Mouse (Mus musculus) neural tube, embryonic 15.5 days (tissue): Measurements from ENCODE around the gene Slc27a1. TPM values are rescaled to one million over a fixed set of nuclear protein-coding genes. Genes with fewer than 3 reads are reported as not detected.
A peak's percentile ranks its signal among the peaks of the same experiment; 100 is the strongest.

Experiments used
- ATAC-seq: fragments of 200-750 bp; cut with Nextera tagmentation; 2 replicates; pipeline ENCODE4 v1.8.0; 2017; ENCODE audit warnings: mild to moderate bottlenecking, moderate TSS enrichment, moderate library complexity; ENCODE audit not compliant: low FRiP score
- H3K27ac ChIP-seq: fragments of 300-500 bp; sonication (generic); replicated peaks from 2 replicates; pipeline ENCODE4 v1.5.1; 2015; ENCODE audit warnings: mild to moderate bottlenecking, inconsistent platforms
- H3K27me3 ChIP-seq: fragments of 300-500 bp; sonication (generic); replicated peaks from 2 replicates; pipeline ENCODE4 v1.6.1; 2015; ENCODE audit warnings: inconsistent platforms
- H3K36me3 ChIP-seq: fragments of 300-500 bp; sonication (generic); 2 replicates; pipeline ENCODE4 v1.6.1; 2015; ENCODE audit warnings: inconsistent platforms
- H3K4me1 ChIP-seq: fragments of 300-500 bp; sonication (generic); 2 replicates; pipeline ENCODE4 v1.6.1; 2015; ENCODE audit warnings: inconsistent platforms
- H3K4me2 ChIP-seq: fragments of 300-500 bp; sonication (generic); 2 replicates; pipeline ENCODE4 v1.6.1; 2015; ENCODE audit warnings: inconsistent platforms, mild to moderate bottlenecking, moderate library complexity
- H3K4me3 ChIP-seq: fragments of 300-500 bp; sonication (generic); replicated peaks from 2 replicates; pipeline ENCODE4 v1.5.1; 2015; ENCODE audit warnings: mild to moderate bottlenecking, inconsistent platforms
- H3K9ac ChIP-seq: fragments of 300-500 bp; sonication (generic); replicated peaks from 2 replicates; pipeline ENCODE4 v1.6.1; 2015; ENCODE audit warnings: mild to moderate bottlenecking, inconsistent platforms
- H3K9me3 ChIP-seq: fragments of 300-500 bp; sonication (generic); replicated peaks from 2 replicates; pipeline ENCODE4 v1.6.1; 2016; ENCODE audit warnings: inconsistent platforms
- WGBS: fragments of 180-500 bp; shearing (Covaris S2); methylation state at CpG from one replicate; pipeline ENCODE4 v1.1.7; 2015; ENCODE audit warnings: mixed read lengths; 5-methylcytosine and 5-hydroxymethylcytosine counted together
- polyA plus RNA-seq: library from polyadenylated mRNA; unstranded; fragments of >200 nt; fragmentation: Nextera tagmentation; extraction: Ambion mirVana; gene quantifications from 2 replicates; pipeline ENCODE4 v1.2.1, GENCODE M21; 2015

Gene Slc27a1
- polyA plus RNA-seq, 1 experiment from 2014 or later = 83.0 TPM

- H3K4me3 ChIP-seq = peak overlapping the region; percentile 17
- H3K4me2 ChIP-seq = peak overlapping the region; percentile 49
- peaks cover 88% of the 10 kb centered on the region for H3K27me3 ChIP-seq
- ATAC-seq = no peak
- no peak overlapping the region for H3K27ac ChIP-seq
- 2% methylated on average over 24 of the region's 24 CpGs for WGBS
- H3K36me3 ChIP-seq = no peaks in the 10 kb centered on the region
- H3K9ac ChIP-seq = no peak overlapping the region
- peaks cover 19% of the 10 kb centered on the region for H3K4me1 ChIP-seq
- H3K9me3 ChIP-seq = no peaks in the 10 kb centered on the region
Measured at GRCm38 (mm10) chr8:71558958-71559690, 9.6 kb upstream of the Slc27a1 start.

- no peak overlapping the region for H3K4me2 ChIP-seq
- ATAC-seq = no peak
- peaks cover 92% of the 10 kb centered on the region for H3K27me3 ChIP-seq
- no peak overlapping the region for H3K9ac ChIP-seq
- peaks cover 19% of the 10 kb centered on the region for H3K4me1 ChIP-seq
- H3K27ac ChIP-seq = no peak overlapping the region
- no peak overlapping the region for H3K4me3 ChIP-seq
- WGBS = 86% methylated on average over 3 of the region's 3 CpGs
- H3K9me3 ChIP-seq = no peaks in the 10 kb centered on the region
- no peaks in the 10 kb centered on the region for H3K36me3 ChIP-seq
Measured at GRCm38 (mm10) chr8:71560071-71560470, 8.6 kb upstream of the Slc27a1 start.

DNA sequence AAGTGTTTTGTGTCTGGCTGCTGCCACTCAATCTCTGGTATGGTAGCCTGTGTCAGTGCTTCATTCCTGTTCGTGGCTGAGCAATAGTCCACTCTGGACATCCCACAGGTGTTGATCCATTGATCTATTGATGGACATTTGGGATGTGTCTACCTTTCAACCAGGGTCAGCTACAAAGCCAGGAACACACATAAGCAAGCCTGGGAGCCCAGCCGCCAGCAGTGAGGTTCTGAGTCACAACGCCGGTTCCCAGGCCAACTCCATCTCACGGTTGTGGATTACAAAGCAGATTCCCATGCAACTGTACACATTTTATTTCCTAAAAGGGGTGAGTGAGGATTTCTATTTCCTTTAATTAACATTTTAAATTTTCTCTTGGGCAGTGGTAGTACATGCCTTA is 7.9 kb upstream of the Slc27a1 start:
- no peak for ATAC-seq
- Histone ChIP-seq H3K4me3 (no peak overlapping the region), H3K9ac (no peak overlapping the region), H3K36me3 (no peaks in the 10 kb centered on the region), H3K9me3 (no peaks in the 10 kb centered on the region), H3K4me1 (peaks cover 19% of the 10 kb centered on the region), H3K27me3 (peaks cover 85% of the 10 kb centered on the region), H3K4me2 (no peak overlapping the region), H3K27ac (no peak overlapping the region)
- WGBS = 85% methylated on average over 5 of the region's 5 CpGs

- H3K36me3 ChIP-seq = no peaks in the 10 kb centered on the region
- H3K4me1 ChIP-seq = peaks cover 19% of the 10 kb centered on the region
- H3K4me2 ChIP-seq = no peak overlapping the region
- ATAC-seq = peak; percentile 34; the same call in 1 of the 2 replicates
- H3K9me3 ChIP-seq = no peaks in the 10 kb centered on the region
- no peak overlapping the region for H3K27ac ChIP-seq
- H3K9ac ChIP-seq = no peak overlapping the region
- H3K27me3 ChIP-seq = peaks cover 85% of the 10 kb centered on the region
- H3K4me3 ChIP-seq = no peak overlapping the region
- 4% methylated on average over 15 of the region's 15 CpGs for WGBS
Measured at GRCm38 (mm10) chr8:71561401-71561800, 7.3 kb upstream of the Slc27a1 start.

- Histone ChIP-seq H3K27ac (no peak overlapping the region), H3K9ac (peak overlapping the region; percentile 37), H3K9me3 (no peaks in the 10 kb centered on the region), H3K4me3 (peak overlapping the region; percentile 32), H3K4me1 (peaks cover 19% of the 10 kb centered on the region), H3K27me3 (peaks cover 80% of the 10 kb centered on the region), H3K4me2 (peak overlapping the region; percentile 56), H3K36me3 (no peaks in the 10 kb centered on the region)
- ATAC-seq = peak; percentile 51; the same call in 1 of the 2 replicates
- under 1% methylated on average over 33 of the region's 33 CpGs for WGBS
Measured at GRCm38 (mm10) chr8:71562751-71563150, 5.9 kb upstream of the Slc27a1 start.

- no peak overlapping the region for H3K4me3 ChIP-seq
- WGBS = 88% methylated on average over 4 of the region's 4 CpGs
- H3K36me3 ChIP-seq = no peaks in the 10 kb centered on the region
- H3K4me2 ChIP-seq = no peak overlapping the region
- ATAC-seq = no peak
- H3K9ac ChIP-seq = no peak overlapping the region
- H3K4me1 ChIP-seq = peaks cover 21% of the 10 kb centered on the region
- H3K9me3 ChIP-seq = no peaks in the 10 kb centered on the region
- no peak overlapping the region for H3K27ac ChIP-seq
- H3K27me3 ChIP-seq = peaks cover 68% of the 10 kb centered on the region
Measured at GRCm38 (mm10) chr8:71563992-71564391, 4.7 kb upstream of the Slc27a1 start.

DNA sequence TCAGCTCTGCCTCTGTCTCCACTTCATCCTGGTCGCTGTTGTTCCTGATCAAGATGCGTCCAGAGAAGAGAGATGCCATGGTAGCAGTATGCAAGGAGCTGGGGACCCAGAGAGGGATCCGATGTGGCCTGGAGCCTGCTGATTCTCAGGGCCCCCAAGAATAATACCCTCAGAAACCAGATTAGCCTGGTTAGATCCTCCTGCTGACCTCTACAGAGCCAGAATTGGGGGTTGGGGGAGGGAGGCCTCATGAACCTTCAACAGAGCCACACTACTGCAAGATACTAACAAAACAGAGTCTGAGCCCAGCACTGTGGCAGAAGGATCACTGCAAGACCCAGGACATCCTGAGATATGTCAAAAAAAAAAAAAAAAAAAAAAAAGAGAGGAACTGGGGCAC is 2.2 kb upstream of the Slc27a1 start, which contains the start of gene Nxnl1:
TSS of gene Nxnl1 (minus strand) at position 101 of the 400 bp plus-strand sequence.
- 72% methylated on average over 3 of the region's 3 CpGs for WGBS
- no peak within 1 kb of the TSS for H3K9ac ChIP-seq
- H3K9me3 ChIP-seq = no peaks in the 10 kb centered on the region
- no peak within 1 kb of the TSS for H3K4me3 ChIP-seq
- H3K4me1 ChIP-seq = peaks cover 34% of the 10 kb centered on the region
- no peaks in the 10 kb centered on the region for H3K36me3 ChIP-seq
- ATAC-seq = no peak
- H3K4me2 ChIP-seq = no peak within 1 kb of the TSS
- no peak within 1 kb of the TSS for H3K27ac ChIP-seq
- H3K27me3 ChIP-seq = peaks cover 44% of the 10 kb centered on the region

DNA sequence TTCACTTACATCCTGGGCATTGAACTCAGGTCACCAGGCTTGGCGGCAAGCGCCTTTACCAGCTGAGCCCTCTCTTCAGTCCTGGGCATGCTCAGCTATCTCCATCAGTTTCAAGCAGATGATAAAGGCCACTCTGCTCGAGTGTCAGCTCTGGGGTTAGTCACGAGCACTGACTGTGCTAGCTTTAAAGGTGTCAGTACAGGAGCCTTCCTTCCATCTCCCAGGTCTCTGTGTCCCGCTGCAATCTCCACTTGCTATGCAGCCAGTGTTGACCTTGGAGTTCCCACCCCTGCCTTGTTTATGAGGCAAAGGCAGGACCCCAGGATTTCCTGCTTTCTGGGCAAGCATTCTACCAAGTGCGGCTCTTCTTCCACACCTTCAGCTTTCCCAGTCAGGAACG is 1.1 kb upstream of the Slc27a1 start:
- H3K9ac ChIP-seq = no peak overlapping the region
- 74% methylated on average over 7 of the region's 7 CpGs for WGBS
- no peak for ATAC-seq
- no peak overlapping the region for H3K4me3 ChIP-seq
- peaks cover 33% of the 10 kb centered on the region for H3K27me3 ChIP-seq
- H3K9me3 ChIP-seq = no peaks in the 10 kb centered on the region
- H3K4me1 ChIP-seq = peaks cover 43% of the 10 kb centered on the region
- H3K27ac ChIP-seq = no peak overlapping the region
- no peaks in the 10 kb centered on the region for H3K36me3 ChIP-seq
- H3K4me2 ChIP-seq = no peak overlapping the region

- H3K4me3 ChIP-seq = peak overlapping the region; percentile 69
- no peak; the same call in 1 of the 2 replicates for ATAC-seq
- peak overlapping the region; percentile 88 for H3K4me2 ChIP-seq
- H3K9ac ChIP-seq = peak overlapping the region; percentile 84
- no peaks in the 10 kb centered on the region for H3K9me3 ChIP-seq
- H3K27me3 ChIP-seq = peaks cover 22% of the 10 kb centered on the region
- H3K27ac ChIP-seq = peak overlapping the region; percentile 92
- peaks cover 42% of the 10 kb centered on the region for H3K4me1 ChIP-seq
- WGBS = 17% methylated on average over 6 of the region's 6 CpGs
- no peaks in the 10 kb centered on the region for H3K36me3 ChIP-seq
Measured at GRCm38 (mm10) chr8:71568941-71569340, 259 bp downstream of the Slc27a1 start.

- no peaks in the 10 kb centered on the region for H3K36me3 ChIP-seq
Measured at GRCm38 (mm10) chr8:71569366-71570290, 946 bp downstream of the Slc27a1 start.

GRCm38 (mm10) chr8:71570291-71570954 is 1.7 kb downstream of the Slc27a1 start:
- Histone ChIP-seq H3K27me3 (peaks cover 15% of the 10 kb centered on the region), H3K4me3 (peak overlapping the region; percentile 69), H3K4me2 (peak overlapping the region; percentile 88), H3K9ac (peak overlapping the region; percentile 84), H3K9me3 (no peaks in the 10 kb centered on the region), H3K4me1 (peaks cover 47% of the 10 kb centered on the region), H3K27ac (peak overlapping the region; percentile 92), H3K36me3 (no peaks in the 10 kb centered on the region)
- under 1% methylated on average over 41 of the region's 41 CpGs for WGBS
- ATAC-seq = peak; percentile 90

More at GRCm38 (mm10) chr8:71569366-71570290, 946 bp downstream of the Slc27a1 start:
- Histone ChIP-seq H3K9ac (peak overlapping the region; percentile 84), H3K4me3 (peak overlapping the region; percentile 69), H3K4me1 (peaks cover 47% of the 10 kb centered on the region), H3K9me3 (no peaks in the 10 kb centered on the region), H3K27me3 (peaks cover 15% of the 10 kb centered on the region), H3K4me2 (peak overlapping the region; percentile 88), H3K27ac (peak overlapping the region; percentile 92)
- WGBS = under 1% methylated on average over 51 of the region's 51 CpGs
- ATAC-seq = peak; percentile 87
